Mouse (Mus musculus): ENCODE data around the gene Fgf12.

- TF ChIP-seq CTCF (IDR thresholded peaks at IDR 0.05; ENCODE audit: low read depth, low read length) (no peak), POLR2AphosphoS5 (IDR thresholded peaks at IDR 0.05; ENCODE audit: insufficient replicate concordance, low read depth, low read length) (no peak)
These were observed 197.6 kb downstream of the Fgf12 start for GRCm38 (mm10) chr16:28555219-28555618.

Measured in G1E (cell line).